Mouse (Mus musculus) midbrain, embryonic 12.5 days (tissue): Measurements from ENCODE around the gene Slc8a3. TPM values are rescaled to one million over a fixed set of nuclear protein-coding genes. Genes with fewer than 3 reads are reported as not detected.
"Not testable (repeated sequence)": the region's sequence is repeated elsewhere in the genome, so short reads cannot be mapped to it uniquely, and the experiment has no call there.

Experiments
- ATAC-seq: fragments of 200-750 bp; cut with Nextera tagmentation; 2 replicates; pipeline ENCODE4 v1.8.0; 2017; ENCODE audit warnings: low read depth, moderate TSS enrichment, moderate library complexity; ENCODE audit not compliant: low FRiP score
- H3K27ac ChIP-seq: fragments of 300-500 bp; sonication (generic); replicated peaks from 2 replicates; pipeline ENCODE4 v1.5.1; 2016; ENCODE audit warnings: mild to moderate bottlenecking
- H3K27me3 ChIP-seq: fragments of 300-500 bp; sonication (generic); 2 replicates; pipeline ENCODE4 v1.6.1; 2016; ENCODE audit warnings: mild to moderate bottlenecking
- H3K36me3 ChIP-seq: fragments of 300-500 bp; sonication (generic); 2 replicates; pipeline ENCODE4 v1.6.1; 2016
- H3K4me1 ChIP-seq: fragments of 300-500 bp; sonication (generic); 2 replicates; pipeline ENCODE4 v1.6.1; 2016
- H3K4me2 ChIP-seq: fragments of 300-500 bp; sonication (generic); replicated peaks from 2 replicates; pipeline ENCODE4 v1.6.1; 2016; ENCODE audit warnings: mild to moderate bottlenecking, moderate library complexity
- H3K4me3 ChIP-seq: fragments of 300-500 bp; sonication (generic); 2 replicates; pipeline ENCODE4 v1.5.1; 2016; ENCODE audit warnings: mild to moderate bottlenecking
- H3K9ac ChIP-seq: fragments of 300-500 bp; sonication (generic); replicated peaks from 2 replicates; pipeline ENCODE4 v1.6.1; 2016; ENCODE audit warnings: mild to moderate bottlenecking, moderate library complexity
- H3K9me3 ChIP-seq: fragments of 300-500 bp; sonication (generic); 2 replicates; pipeline ENCODE4 v1.6.1; 2016; ENCODE audit warnings: mild to moderate bottlenecking
- WGBS: fragments of 180-500 bp; shearing (Covaris S2); methylation state at CpG from one replicate; pipeline ENCODE4 v1.1.7; 2016; 5-methylcytosine and 5-hydroxymethylcytosine counted together
- polyA plus RNA-seq: library from polyadenylated mRNA; unstranded; fragments of >200 nt; fragmentation: Nextera tagmentation; extraction: Ambion mirVana; gene quantifications from 2 replicates; pipeline ENCODE4 v1.2.1, GENCODE M21; 2016

Slc8a3 gene
- 1.8 and 2.6 TPM in 2 replicates for polyA plus RNA-seq

DNA sequence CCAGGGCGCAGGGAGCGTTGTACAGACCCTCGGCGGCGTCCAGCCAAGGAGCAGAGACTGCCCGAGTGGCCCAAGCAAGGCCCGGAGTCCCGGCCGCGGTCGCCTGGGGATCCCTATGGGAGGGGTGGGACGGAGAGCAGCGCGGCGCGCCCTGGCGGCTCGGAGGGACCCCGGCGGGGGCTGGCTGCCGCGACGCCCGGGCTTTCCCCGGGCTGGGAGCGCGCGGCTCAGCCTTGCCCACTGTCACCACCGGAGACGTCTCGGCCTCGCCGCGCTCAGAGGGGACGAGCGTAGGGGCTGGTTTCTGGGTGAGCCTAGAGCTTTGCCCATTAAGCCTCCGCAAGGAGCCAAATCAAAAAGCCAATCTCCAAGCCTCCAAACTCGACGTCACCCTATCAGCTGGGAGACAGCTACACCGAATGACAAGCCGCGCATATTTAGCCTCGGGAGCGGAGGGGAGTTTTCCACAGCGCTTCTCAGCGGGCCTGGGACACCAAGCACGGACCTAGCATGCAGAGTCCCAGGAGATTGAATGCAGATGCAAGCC is at the start of gene Slc8a3:
Gene Slc8a3 (minus strand): TSS at position 306 of the 547 bp plus-strand sequence.
- Histone ChIP-seq H3K27ac (peak within 1 kb of the TSS; percentile 69), H3K4me2 (peak within 1 kb of the TSS; percentile 98), H3K4me1 (peaks cover 20% of the 10 kb centered on the region), H3K4me3 (peak within 1 kb of the TSS; percentile 65), H3K9me3 (no peaks in the 10 kb centered on the region), H3K9ac (peak within 1 kb of the TSS; percentile 77), H3K27me3 (peaks cover 27% of the 10 kb centered on the region), H3K36me3 (no peaks in the 10 kb centered on the region)
- ATAC-seq, result peak; percentile 69
- WGBS, result under 1% methylated on average over 45 of the region's 47 CpGs

- ATAC-seq, H3K9ac ChIP-seq, H3K4me1 ChIP-seq, H3K4me3 ChIP-seq, H3K9me3 ChIP-seq, H3K4me2 ChIP-seq, H3K27ac ChIP-seq, H3K36me3 ChIP-seq, H3K27me3 ChIP-seq: not testable (repeated sequence)
- 68% methylated on average over 1 of the region's 1 CpGs for WGBS
These were observed 46.4 kb upstream of the Slc8a3 start, which contains the start of gene Gm4787 for GRCm38 (mm10) chr12:81379364-81379763. Gm4787 (minus strand) TSS chr12:81379464.

DNA sequence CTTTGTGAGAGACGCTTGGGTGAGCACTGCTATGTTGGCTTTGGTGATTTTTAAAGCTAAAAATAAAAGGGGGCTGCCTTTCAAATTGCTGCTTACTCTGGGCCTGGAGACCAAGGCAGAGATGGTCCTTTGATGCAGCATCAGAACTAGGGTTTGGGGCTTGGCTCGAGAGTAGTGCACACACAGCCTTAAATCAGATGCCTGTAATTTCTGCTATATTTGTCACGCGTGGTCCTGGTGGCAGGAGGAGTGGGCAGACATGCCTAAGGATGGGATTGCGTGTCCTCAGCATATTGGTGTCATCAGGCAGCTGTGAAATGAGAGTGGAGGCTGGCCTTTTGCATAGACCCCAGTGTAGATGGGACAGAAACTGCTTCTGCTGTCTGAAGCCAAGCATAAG is 861 bp upstream of the Slc8a3 start:
- Histone ChIP-seq H3K9me3 (no peaks in the 10 kb centered on the region), H3K27ac (no peak overlapping the region), H3K9ac (no peak overlapping the region), H3K4me2 (peak overlapping the region; percentile 98), H3K36me3 (no peaks in the 10 kb centered on the region), H3K4me1 (peaks cover 20% of the 10 kb centered on the region), H3K4me3 (0 out of 2 replicates have a peak overlapping the region, but pooled peaks have one; percentile 65), H3K27me3 (peaks cover 27% of the 10 kb centered on the region)
- 68% methylated on average over 5 of the region's 5 CpGs for WGBS
- no peak for ATAC-seq

- Histone ChIP-seq H3K27me3 (peaks cover 27% of the 10 kb centered on the region), H3K4me2 (peak overlapping the region; percentile 98), H3K4me1 (peaks cover 20% of the 10 kb centered on the region), H3K9me3 (no peaks in the 10 kb centered on the region), H3K36me3 (no peaks in the 10 kb centered on the region), H3K27ac (peak overlapping the region; percentile 69), H3K9ac (peak overlapping the region; percentile 77), H3K4me3 (peak overlapping the region; percentile 65)
- WGBS, result under 1% methylated on average over 37 of the region's 54 CpGs
- peak; percentile 79 for ATAC-seq
These were observed 774 bp downstream of the Slc8a3 start for GRCm38 (mm10) chr12:81331937-81332874.

DNA sequence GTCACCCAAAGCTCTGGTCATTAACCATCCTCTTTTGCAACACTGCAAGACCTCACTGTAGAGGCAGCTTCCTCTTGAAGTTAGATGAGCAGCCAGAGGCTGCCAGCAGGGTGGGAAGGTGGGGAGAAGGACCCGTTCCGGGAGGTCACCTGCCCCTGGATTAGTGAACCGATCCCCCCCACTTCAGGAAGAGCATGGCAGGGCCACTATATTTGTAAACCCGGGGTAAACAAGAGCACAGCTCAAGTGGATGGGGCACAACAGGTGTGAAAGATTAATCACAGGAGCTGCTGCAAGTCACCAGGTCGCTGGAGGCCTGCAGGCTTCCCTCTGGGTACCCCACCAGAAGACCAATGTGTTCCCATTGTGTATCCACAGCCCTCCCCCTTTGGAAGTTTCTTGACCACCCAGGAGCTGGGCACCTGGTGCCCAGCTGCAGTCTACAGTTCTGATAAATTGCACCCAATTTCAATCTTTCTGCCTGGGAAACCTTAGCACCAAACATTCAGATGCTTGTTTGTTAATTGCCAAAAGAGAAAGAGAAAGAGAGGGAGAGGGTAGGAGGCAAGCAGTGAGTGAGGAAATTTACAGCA is 1.8 kb downstream of the Slc8a3 start:
- ATAC-seq, result no peak
- Histone ChIP-seq H3K27ac (peak overlapping the region; percentile 10; the same call in 1 of the 2 replicates), H3K4me1 (peaks cover 20% of the 10 kb centered on the region), H3K4me3 (no peak overlapping the region; the same call in 1 of the 2 replicates), H3K27me3 (peaks cover 27% of the 10 kb centered on the region), H3K9ac (no peak overlapping the region), H3K4me2 (peak overlapping the region; percentile 98), H3K36me3 (no peaks in the 10 kb centered on the region), H3K9me3 (no peaks in the 10 kb centered on the region)
- WGBS, result 19% methylated on average over 5 of the region's 5 CpGs

- H3K36me3 ChIP-seq, result no peaks in the 10 kb centered on the region
- H3K4me1 ChIP-seq, result peaks cover 7% of the 10 kb centered on the region
- H3K9me3 ChIP-seq, result no peaks in the 10 kb centered on the region
- 91% methylated on average over 3 of the region's 3 CpGs for WGBS
- H3K27me3 ChIP-seq, result no peaks in the 10 kb centered on the region
- no peak overlapping the region for H3K4me2 ChIP-seq
- H3K4me3 ChIP-seq, result no peak overlapping the region
- H3K27ac ChIP-seq, result no peak overlapping the region
- H3K9ac ChIP-seq, result no peak overlapping the region
- no peak for ATAC-seq
These were observed 8.0 kb downstream of the Slc8a3 start for GRCm38 (mm10) chr12:81324991-81325390.

DNA sequence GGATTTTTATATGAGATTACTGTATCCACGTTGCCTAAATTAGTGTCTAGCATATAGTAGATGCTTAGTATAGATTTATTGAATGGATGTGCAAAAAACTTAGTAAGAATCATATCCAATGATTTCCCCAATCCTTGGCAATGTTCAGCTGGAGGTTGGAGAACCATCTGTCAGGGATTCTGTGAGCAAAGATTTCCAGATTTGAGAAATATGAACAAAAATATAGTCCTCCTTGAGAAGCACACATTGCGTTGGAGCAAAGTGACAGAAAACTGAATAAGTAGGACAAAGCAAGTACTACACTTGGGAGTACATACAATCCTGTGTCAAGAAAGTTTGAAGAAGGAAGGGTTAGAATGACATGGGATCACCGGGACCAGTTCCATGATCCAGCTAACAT is 8.9 kb downstream of the Slc8a3 start:
- Histone ChIP-seq H3K9ac (no peak overlapping the region), H3K27ac (no peak overlapping the region), H3K36me3 (no peaks in the 10 kb centered on the region), H3K4me3 (no peak overlapping the region), H3K9me3 (no peaks in the 10 kb centered on the region), H3K4me1 (peaks cover 7% of the 10 kb centered on the region), H3K27me3 (no peaks in the 10 kb centered on the region), H3K4me2 (no peak overlapping the region)
- no peak for ATAC-seq
- 94% methylated on average over 3 of the region's 3 CpGs for WGBS

DNA sequence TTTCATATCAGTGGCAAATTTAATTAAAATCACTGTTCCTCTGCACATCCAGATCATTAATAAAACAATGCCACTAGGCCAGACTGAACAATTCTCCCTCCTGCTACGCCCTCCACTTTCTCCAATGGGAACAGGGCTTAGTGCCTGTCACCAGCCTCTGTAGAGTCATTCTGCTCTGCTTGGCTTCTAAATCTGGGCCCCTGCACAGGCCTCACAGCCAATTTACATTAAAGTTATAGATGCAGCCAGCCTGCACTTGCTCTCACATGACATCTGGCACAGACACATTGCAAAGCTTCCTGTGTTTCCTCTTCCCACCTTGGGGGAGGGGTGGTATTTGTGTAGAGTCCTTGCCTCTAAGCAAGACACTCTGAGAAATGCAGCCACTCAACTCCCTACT is 12.0 kb downstream of the Slc8a3 start:
- no peaks in the 10 kb centered on the region for H3K27me3 ChIP-seq
- ATAC-seq, result no peak
- no peak overlapping the region for H3K4me2 ChIP-seq
- peak overlapping the region; percentile 25; the same call in 1 of the 2 replicates for H3K27ac ChIP-seq
- peaks cover 13% of the 10 kb centered on the region for H3K4me1 ChIP-seq
- H3K9ac ChIP-seq, result no peak overlapping the region
- WGBS, result 60% methylated on average over 1 of the region's 1 CpGs
- no peak overlapping the region for H3K4me3 ChIP-seq
- no peaks in the 10 kb centered on the region for H3K36me3 ChIP-seq
- H3K9me3 ChIP-seq, result no peaks in the 10 kb centered on the region

- no peak for ATAC-seq
- WGBS, result 4% methylated on average over 2 of the region's 2 CpGs
These were observed 15.2 kb downstream of the Slc8a3 start for GRCm38 (mm10) chr12:81317811-81318210.

GRCm38 (mm10) chr12:81315953-81316352 is 17.0 kb downstream of the Slc8a3 start:
- Histone ChIP-seq H3K36me3 (no peaks in the 10 kb centered on the region), H3K9me3 (no peaks in the 10 kb centered on the region), H3K27me3 (no peaks in the 10 kb centered on the region), H3K4me2 (no peak overlapping the region), H3K9ac (no peak overlapping the region), H3K4me1 (peaks cover 9% of the 10 kb centered on the region), H3K4me3 (no peak overlapping the region), H3K27ac (no peak overlapping the region)
- whole genome bisulfite sequencing, result 91% methylated on average over 5 of the region's 5 CpGs
- ATAC-seq, result no peak

More at GRCm38 (mm10) chr12:81317811-81318210, 15.2 kb downstream of the Slc8a3 start:
- H3K27me3 ChIP-seq, result no peaks in the 10 kb centered on the region
- H3K36me3 ChIP-seq, result no peaks in the 10 kb centered on the region
- H3K9me3 ChIP-seq, result no peaks in the 10 kb centered on the region
- H3K4me3 ChIP-seq, result no peak overlapping the region
- H3K4me1 ChIP-seq, result peaks cover 13% of the 10 kb centered on the region
- no peak overlapping the region for H3K27ac ChIP-seq
- no peak overlapping the region for H3K9ac ChIP-seq
- no peak overlapping the region for H3K4me2 ChIP-seq

GRCm38 (mm10) chr12:81303626-81304025 is 29.4 kb downstream of the Slc8a3 start:
- Histone ChIP-seq H3K4me1 (no peaks in the 10 kb centered on the region), H3K27ac (no peak overlapping the region), H3K36me3 (no peaks in the 10 kb centered on the region), H3K9ac (no peak overlapping the region), H3K9me3 (no peaks in the 10 kb centered on the region), H3K4me2 (no peak overlapping the region), H3K4me3 (no peak overlapping the region), H3K27me3 (no peaks in the 10 kb centered on the region)
- WGBS, result 83% methylated on average over 5 of the region's 5 CpGs
- no peak for ATAC-seq

DNA sequence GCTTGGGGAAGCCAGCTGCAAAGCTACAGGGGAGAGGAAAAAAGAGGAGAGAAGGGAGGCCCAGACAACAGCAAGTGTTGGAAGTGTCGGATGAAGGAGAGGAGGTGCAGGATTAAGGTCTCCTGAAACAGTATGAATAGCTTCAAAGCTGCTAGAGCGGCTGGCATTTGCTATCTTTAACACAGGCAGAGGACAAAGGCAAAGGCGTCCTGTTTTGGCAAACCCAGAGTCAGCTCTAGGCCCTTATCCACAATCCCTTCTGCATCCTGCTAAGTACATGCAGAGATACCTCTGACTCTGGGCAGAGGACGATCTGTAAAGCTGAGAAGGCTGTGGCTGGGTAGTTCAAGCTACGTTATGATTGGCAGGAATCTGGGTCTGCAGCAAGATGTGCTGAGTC is 38.4 kb downstream of the Slc8a3 start:
- 0 out of 2 replicates have a peak, but pooled peaks cover 5% of the 10 kb centered on the region for H3K4me1 ChIP-seq
- H3K27ac ChIP-seq, result no peak overlapping the region
- no peak overlapping the region for H3K9ac ChIP-seq
- no peak overlapping the region for H3K4me2 ChIP-seq
- WGBS, result 11% methylated on average over 5 of the region's 5 CpGs
- no peak overlapping the region for H3K4me3 ChIP-seq
- H3K9me3 ChIP-seq, result no peaks in the 10 kb centered on the region
- H3K36me3 ChIP-seq, result no peaks in the 10 kb centered on the region
- ATAC-seq, result no peak
- H3K27me3 ChIP-seq, result no peaks in the 10 kb centered on the region; the same call in 1 of the 2 replicates
